Mouse (Mus musculus): ENCODE data around the gene Bcl11a.

DNA sequence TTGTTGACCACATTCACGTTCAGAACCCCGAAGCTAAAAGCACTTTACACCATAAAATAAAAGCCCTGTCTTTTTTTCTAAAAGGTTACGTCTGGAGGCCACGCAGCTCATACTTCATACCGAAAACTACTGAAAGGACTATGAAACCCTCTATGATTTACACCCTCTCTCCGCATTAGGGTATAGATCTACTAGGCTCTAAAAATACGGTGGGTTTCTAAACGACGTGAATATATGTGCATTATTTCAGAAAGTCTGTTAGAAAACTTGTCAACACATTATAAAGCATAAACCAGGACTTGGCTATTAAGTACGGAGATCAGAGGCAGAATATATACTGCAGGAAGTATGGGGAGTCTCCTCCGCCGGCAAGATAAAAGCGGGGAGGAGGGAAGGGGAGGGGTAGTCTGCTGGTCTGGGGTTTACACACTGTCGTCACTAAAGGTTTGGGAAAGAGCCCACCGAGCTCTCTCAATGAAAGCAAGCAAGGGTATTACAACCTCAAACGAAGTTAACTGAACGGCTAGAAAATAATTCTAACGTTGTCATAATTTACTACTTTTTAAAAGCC, 3.8 kb upstream of the Bcl11a start:
- TF ChIP-seq CTCF (conservative IDR thresholded peaks at IDR 0.05; ENCODE audit: insufficient read depth, insufficient read length, low read depth, low read length) (no peak), POLR2A (IDR thresholded peaks at IDR 0.05; ENCODE audit: low read depth, low read length) (no peak)

All from kidney, adult 2 months (tissue).